Mouse (Mus musculus): ENCODE results near the gene Ctf2.

Ctf2 gene

DNA sequence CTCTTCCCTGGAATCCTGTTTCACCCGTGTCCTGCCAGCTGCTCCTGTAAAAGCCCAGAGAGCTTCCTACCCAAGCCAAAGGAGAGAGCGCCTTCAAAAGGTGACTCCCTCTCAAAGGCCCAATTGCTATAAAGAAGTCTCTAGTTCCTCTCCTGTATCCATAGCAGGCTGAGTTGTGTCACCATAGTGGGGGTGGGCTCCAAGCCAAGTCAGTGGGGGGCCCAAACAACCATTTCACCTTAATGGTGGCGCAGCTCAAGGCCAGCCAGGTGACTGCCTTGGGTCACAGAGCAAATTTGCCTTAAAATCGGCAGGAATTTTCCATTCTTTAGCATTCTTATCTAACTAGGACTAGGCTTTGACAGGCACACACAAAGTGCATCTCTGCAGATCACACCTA lies 17.1 kb downstream of the Ctf2 start:
- WGBS: 93% methylated on average over 4 of the region's 4 CpGs

DNA sequence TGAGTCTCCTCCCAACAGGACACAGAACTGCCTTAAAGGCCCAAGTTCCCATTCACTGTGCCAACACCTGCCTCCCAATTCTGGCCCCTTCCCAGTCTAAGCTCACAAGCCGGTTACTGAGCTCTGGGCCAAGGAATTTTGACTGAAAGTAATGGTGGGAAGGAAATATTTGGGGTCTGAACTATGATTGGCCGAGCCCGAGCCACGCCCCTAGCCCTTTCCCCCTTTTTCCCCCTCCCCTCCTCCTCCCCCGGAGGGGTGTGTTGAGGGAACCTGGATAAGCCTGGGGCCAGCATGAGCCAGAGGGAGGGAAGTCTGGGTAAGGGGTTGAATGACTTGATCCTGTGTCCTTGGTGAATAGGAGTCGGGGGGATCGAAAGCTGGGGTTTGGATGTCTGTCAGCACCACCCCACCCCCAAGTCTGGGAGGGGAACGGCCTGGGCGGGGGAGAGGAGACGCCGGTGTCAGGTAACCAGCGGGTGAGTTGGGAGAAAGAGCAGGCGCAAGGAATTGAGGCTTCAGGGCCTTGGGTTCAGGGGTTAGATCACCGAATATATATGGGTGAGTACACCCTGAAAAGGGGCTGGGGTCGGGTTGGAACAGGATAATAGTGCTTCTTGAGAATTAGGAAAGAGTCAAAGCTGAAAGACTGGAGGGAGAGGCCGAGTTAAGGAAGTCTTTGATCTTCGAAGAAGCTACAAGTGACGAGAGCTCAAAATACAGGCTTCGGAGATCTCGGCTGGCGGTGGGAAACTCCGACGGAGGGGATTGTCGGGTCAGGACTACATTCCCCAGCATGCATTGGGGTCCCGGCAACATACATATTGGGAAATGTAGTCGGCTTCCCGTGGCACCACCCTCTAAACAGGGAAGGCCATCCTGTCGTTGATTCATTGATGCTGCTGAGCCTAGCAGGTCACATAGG lies 19.2 kb downstream of the Ctf2 start, which contains the start of gene Ctf1:
Ctf1 (plus strand) TSS at position 276 of the 925 bp plus-strand sequence.
- WGBS: 10% methylated on average over 28 of the region's 28 CpGs

DNA sequence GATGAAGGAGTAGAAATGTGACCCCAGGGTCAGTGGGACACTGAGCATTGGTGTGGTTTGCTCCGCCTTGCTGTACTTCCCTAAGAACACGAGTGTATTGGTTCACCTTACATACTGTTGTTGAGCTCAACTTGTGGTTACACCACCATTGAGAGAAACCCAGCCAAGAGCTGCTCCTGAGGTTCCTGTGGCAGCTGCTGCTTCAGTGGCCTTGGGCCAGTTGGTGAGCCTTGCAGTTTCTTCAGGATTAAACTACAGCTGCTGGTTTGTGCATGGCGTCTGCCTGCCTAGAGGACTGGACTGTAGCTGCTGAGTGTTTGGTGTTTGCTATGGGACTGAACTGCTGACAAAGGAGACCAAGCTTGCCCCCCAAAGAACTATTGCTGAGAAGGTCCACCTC lies 20.5 kb downstream of the Ctf2 start:
- WGBS: 81% methylated on average over 3 of the region's 3 CpGs

DNA sequence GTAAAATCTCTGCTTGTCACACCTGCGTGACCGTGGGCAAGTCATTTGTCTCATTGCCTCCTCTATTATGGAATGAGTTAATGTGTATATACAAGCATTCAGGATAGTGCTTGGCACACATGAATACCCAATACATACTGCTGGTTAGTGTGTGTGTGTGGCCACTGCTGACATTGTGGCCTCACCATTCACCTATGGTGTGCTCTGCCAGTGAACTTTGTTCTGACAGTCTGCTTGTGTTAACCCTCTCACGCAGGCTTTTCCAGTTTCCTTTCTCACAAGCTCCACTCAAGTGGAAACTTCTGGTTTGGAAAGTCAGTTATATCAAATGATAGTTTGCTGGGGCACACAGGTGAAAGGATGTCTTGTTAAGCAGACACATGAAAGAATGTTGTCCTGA lies 20.9 kb downstream of the Ctf2 start:
- 93% methylated on average over 3 of the region's 3 CpGs for WGBS

DNA sequence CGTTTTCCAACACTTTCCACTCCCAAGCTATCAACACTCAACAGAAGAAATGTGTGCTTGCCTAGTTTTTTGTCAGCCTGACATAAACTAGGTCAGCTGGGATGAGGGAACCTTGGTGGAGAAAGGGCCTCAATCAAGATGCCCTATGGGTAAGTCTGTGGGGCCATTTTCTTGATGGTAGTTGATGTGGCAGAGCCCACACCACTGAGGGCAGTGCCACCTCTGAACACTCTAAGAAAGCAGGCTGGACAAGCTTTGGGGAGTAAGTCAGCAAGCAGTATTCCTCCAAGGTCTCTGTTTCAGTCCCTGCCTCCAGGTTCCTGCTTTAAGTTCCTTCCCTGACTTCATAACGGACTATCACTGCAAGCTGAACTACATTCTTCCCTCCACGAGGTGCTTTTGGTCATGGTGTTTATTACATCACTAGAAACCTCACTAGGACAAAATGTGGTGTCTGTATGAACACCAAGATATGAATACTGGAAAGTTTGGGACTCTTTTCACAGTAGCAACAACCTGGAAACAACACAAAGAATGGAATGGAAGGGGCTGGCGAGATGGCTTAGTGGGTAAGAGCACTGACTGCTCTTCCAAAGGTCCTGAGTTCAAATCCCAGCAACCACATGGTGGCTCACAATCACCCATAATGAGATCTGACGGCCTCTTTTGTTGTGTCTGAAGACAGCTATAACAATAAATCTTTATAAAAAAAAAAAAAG lies 22.5 kb downstream of the Ctf2 start:
- 64% methylated on average over 5 of the region's 5 CpGs for WGBS

DNA sequence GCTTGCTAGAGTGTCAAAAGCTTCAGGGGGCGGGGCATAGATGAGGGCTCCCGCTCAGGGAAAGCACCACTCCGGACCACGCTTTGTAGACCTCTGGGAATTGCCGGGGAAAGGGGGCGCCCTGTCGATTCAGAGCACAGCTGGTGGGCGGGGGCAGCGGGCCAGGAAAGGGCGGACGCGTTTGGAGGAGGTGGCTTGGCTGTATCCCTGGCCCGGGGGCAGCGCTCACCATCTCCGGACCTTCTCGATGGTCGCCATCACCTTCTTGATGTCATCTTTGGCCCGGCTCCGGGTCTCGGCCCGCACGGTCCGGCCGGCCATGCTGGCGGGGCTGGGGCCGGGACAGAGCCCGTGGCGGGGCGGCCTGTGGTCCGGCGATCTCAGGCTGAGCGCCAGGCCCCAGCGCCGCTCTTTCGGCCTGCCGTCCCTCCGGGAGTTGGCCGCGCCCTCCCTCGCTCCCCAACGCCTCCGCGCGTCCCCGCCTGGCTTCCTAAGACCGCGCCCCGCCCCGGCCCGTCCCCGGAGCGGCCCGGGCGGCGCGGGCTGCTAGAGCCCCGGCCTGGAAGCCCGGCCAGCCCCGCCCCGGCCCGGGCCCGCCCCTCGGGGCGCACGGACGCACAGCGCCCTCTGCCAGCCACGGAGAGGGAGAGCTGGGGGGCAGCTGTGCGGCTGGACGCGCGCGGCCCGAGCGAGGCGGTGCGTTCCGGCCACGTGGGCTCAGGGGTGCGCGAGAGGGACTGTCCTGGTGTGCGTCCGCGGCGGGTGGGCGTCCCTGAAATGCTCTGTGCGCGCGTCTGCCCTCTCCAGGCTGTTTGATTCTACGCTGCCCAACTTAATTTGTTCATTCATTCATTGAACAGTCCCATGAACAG lies 23.5 kb downstream of the Ctf2 start, which contains the start of gene Bcl7c:
Bcl7c (minus strand) TSS at position 727 of the 872 bp plus-strand sequence.
- WGBS: under 1% methylated on average over 82 of the region's 90 CpGs

DNA sequence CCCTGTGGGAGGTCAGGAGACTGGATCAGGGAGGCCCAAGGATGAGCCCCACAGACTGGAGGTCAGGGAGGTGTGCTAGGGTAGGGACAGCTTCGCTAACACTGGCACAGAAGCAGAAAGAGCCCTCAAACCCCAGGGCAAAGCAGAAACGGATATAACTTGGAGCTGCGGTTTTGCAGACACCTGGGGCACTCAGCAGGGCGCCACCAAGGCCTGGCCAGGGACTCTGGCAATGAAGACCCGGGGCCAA lies 24.1 kb downstream of the Ctf2 start:
- 5% methylated on average over 5 of the region's 5 CpGs for WGBS

DNA sequence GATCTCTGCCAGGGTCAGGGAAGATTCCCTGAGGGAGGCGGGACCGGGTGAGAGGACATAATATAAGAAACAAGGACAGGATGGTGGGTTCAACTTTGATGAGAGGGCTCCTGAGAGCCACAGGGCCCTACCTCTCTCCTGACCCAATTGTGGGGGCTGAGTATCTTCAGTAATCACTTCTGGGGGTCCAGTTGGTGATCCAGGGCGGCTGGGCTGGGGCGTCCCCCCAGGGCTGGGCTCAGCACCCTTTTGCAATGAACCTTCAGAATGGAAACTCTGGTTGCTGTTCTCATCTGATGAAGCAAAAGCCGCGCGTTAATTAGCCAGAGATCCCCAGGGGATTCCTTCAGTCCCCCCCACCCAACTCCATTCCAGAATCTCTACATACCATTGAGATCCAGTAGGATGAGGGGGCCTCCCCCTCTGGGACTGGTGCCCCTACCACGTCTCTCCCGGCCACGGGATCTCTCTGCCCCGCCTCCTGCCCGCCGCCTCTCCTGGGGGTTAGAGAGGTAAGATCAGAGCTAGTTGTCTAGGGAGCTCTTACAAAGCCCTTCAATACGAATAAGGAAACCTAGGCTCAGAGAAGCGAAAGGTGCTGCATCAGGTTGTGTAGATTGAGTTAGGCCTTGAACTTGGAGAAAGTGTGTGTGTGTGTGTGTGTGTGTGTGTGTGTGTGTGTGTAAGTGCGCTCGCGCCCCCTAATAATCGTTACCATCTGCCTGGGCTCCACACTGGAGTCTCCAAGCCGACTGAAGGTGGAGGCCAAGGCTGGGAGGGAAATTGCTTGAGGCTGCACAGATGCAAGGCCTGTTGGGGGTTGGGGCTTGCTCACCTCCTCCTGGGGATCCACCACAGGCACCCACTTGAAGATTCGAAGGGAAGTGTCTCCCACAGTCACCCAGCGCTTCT lies 24.7 kb downstream of the Ctf2 start:
- WGBS: 47% methylated on average over 22 of the region's 22 CpGs

DNA sequence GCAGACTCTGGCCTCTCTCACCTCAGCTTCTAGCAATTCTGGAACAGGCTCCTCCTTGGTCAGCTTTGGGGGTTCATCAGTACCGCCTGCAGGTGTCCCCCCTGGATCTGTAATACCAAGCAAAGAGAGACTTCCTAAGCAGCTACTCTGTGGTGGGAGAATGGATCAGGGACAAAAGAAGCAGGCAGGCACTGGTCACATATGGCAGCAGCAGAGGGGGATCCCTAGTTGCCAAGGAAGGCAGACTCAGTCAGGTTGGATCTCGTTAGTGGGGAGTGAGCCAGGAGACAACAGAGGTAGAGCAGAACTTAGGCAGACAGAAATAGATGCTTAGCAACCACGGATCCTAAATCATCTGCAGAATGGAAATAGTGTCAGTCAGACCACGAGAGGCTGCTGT lies 26.3 kb downstream of the Ctf2 start:
- WGBS: 43% methylated on average over 4 of the region's 4 CpGs

DNA sequence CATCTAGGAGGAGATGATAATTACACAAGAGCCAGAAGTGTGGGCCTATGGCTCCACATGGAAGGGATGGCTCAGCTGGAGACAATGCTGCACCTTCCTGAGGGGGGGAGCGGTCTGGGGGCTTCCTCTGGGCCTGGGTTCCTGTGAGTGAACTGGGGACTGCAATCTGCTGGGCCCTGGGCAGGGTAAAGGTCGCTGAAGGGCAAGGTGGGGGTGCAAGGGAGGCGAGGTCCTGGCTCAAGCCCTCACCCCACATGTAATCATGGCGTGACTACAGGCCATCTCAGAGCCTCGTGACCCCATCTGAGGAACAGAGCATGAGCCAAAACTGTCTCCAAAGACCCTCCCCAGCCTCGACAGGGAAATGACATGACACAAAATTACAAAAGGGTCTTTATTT lies 27.4 kb downstream of the Ctf2 start:
- WGBS: 86% methylated on average over 6 of the region's 6 CpGs

DNA sequence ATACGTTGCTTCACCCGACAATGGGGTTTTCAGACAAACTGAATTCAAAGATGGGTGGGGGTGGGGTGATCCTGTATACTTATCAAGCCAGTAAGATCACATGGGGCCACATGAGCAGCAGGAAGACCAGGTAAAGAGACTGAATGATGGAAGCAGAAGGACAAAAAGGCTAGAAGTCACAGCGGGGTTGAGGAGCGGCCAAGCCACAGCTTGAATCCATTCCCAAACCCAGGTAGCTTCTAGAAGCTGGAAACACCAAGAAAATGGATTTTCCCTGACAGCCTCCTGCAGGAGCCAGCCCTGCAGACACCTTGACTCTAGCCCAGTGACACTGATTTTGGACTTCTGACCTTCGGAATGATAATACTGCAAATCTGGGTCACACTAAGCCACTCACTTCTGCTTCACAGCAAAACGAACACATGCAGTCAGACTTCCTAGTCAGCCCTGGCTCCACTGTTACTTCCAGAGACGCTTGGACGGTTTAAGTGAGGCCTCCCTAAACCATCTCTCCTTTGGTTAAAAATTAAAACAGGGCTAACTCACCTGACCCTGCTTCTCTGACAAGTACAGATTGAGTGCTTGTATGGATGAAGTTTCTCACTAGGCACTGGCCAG lies 28.3 kb downstream of the Ctf2 start:
- 94% methylated on average over 8 of the region's 8 CpGs for WGBS

DNA sequence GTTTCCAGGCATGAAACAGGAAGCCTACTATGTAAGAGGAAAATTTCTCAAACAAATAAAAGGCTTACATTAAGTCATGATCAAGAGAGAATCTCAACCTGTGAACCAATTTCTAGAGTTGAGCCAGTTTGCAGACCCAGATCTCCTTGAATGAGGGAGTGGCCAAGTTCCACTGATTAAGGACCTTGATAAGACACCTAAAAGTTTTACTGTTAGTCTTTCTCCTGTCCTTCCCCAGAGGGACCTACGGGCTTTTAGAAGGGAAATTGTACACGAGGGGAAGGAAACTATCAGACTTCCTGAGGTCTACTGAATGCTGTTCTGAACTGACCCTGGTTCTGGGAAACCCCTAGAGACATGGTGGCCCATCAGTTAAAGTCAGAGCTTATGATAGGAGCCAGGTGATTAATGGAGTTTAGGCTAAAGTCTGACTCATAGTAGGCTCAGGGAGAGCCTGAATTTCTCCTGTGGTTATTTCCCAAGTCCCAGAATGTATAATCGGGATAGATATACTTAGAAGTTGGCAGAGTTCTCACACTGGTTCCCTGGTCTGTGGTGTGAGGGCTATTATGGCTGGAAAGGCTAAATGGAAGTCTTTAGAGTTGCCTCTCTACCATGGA lies 31.1 kb downstream of the Ctf2 start:
- 77% methylated on average over 3 of the region's 3 CpGs for WGBS

DNA sequence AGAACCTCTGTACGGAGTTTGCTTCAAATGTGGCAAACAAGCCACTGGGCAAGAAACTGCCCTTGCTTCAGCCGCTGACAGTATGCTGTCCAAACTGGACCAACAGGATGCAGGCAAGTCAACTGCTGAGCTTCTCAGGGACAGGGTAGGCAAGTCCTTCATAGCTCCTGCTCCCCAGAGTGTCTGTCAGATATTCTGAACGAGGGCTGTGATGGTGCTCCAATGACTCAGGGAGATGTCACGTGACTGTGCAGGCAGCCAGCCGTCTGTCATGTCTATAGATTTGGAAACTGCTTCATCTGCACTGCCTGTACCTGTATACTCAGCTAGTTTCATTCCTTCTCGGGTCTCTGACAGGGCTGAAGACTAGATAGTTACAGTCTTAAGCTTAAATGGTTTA lies 33.0 kb downstream of the Ctf2 start:
- 63% methylated on average over 6 of the region's 6 CpGs for WGBS

DNA sequence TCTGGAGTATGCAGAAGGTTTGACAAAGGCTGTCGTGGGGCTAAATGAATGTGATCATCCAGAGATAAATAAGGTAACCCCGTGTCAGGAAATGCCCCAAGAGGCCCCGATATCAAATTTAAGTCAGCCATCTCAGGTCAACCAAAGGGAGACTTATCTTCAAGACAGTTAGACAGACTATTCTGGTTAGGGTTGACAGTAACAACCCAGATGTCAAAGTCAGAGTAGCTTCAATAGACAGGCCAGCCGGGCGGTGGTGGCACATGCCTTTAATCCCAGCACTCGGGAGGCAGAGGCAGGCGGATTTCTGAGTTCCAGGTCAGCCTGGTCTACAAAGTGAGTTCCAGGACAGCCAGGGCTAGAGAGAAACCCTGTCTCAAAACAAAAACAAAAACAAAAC lies 38.2 kb downstream of the Ctf2 start:
- WGBS: 94% methylated on average over 7 of the region's 7 CpGs

DNA sequence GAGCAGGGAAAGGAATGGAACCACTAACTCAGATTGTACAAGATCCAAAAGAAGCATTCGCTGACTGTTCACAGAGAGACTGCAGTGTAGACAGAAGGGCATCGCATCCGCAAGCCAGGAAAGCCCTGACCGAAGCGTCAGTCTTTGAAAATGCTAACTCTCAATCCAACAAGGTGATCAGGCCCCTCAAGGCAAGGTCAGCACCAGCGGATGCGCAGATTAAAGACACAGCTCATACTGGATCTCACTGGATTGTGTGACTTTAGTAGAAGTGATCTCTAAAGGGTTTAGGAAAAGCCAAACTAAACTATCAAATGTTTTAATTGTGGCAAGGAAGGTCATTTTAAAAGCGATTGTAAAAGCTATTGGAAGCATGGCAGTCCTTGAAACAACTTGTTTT lies 38.7 kb downstream of the Ctf2 start:
- 89% methylated on average over 8 of the region's 8 CpGs for WGBS

DNA sequence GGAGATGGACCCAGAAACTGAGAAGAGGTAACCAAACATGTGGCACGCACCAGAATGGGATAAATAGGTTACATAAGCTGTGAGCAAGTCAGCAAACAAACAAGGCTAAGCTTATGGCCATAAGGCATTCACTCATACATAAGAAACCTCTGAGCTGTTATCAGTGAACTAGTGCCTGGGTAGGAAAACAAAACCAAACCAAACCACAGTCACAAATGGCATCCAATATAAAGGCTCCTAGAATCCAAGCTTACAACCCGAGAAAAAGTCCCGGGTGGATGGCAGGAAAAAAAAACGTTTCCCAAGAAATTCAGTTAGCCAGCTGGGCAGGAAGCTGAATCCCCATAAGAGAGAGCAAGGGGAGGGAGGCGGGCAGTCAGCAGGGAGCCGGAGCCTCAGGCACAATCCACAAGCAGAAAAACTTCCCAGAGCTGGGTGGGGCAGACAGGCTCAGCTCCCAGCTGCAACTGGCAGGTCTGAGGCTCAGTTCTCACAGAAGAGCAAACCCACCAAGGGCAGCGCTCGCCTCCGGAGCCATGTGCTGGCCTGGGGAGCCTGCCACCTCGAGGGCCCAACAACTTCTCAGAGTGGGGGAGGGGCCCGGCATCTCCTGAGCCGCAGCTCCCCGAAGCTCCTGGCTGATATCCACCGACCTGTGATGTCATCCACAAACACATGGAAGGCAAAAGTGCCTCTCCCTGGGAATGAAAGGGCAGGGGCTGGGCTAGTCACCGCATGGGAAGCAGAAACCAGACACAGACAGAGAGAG lies 40.6 kb downstream of the Ctf2 start:
- WGBS: 9% methylated on average over 15 of the region's 15 CpGs

DNA sequence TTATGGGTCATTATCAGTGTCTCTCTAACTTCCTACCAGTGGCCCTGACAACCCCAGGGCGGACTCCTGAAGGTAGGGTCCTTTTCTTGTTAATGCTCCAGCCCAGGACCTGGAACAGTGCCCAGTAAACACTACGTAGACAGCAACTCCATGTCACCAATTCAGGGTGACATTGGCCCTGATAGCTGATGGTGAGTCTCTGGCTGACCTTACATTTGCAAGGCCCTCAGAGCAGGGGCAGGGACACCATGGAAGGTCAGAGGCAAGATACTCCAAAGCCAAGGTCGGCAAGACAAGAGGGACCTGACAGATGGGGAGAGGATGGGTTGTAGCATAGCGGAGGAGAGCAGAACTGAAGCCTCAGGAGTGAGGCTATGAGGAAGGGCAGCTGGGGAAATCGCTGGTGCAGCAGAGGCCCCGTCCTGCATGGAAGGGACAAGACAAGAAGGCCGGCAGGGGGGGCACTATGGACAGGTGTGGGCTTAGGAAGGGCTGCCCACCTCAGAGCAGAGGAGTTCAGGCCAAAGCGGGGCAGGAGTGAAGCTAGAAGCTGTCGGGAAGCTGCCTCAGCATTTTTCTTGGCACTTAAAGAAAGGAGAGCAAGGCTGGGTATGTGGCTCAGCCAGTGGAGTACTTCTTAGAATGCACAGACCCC lies 42.2 kb downstream of the Ctf2 start:
- 67% methylated on average over 9 of the region's 9 CpGs for WGBS

DNA sequence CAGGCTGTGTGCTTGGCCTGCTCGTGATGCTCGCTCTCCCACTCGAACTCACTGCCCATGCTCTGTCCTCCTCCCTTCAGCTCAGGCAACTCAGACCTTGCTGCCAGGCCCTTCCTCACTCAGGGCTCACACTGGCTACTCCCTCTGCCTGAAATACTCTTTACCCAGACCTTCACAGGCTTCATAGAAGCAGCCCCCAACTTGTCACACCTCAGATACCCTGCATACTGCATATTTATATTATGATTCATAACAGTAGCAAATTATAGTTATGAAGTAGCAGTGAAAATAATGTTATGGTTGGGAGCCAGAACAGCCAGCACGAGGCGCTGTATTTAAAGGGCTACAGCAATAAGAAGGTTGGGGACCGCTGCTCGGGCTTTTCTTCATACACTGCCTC lies 43.0 kb downstream of the Ctf2 start:
- WGBS: 50% methylated on average over 7 of the region's 7 CpGs
